Mouse (Mus musculus) ES-CJ7 (cell line): ENCODE measurements around the gene Arhgef25.

ENCODE experiments used
- DNase-seq: peaks from one replicate; pipeline ENCODE4 v3.0.0; 2011; ENCODE audit warnings: low read depth, low spot score

Gene Arhgef25

GRCm38 (mm10) chr10:127138328-127139141 lies 51.3 kb downstream of the Arhgef25 start:
- no peak for DNase-seq

GRCm38 (mm10) chr10:127137896-127138295 lies 52.0 kb downstream of the Arhgef25 start:
- no peak for DNase-seq

- DNase-seq = no peak
These were observed 53.4 kb downstream of the Arhgef25 start for GRCm38 (mm10) chr10:127136510-127136909.

GRCm38 (mm10) chr10:127135118-127135836 lies 54.6 kb downstream of the Arhgef25 start:
- no peak for DNase-seq

DNA sequence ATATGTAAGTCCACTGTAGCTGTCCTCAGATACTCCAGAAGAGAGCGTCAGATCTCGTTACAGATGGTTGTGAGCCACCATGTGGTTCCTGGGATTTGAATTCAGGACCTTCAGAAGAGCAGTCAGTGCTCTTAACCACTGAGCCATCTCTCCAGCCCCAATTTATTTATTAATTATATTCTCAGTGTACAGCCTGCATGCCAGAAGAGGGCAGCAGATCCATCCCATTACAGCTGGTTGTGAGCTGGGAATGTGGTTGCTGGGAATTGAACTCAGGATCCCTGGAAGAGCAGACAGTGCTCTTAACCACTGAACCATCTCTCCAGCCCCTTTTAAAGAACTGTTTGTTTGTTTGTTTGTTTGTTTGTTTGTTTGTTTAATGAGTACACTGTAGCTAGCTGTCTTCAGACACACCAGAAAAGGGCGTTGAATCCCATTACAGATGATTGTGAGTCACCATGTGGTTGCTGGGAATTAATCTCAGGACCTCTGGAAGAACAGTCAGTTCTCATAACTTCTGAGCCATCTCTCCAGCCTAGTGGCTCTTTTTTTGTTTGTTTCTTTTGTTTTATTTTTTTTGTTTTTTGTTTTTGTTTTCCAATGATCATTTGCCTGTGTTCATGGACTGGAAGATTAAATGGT lies 55.4 kb downstream of the Arhgef25 start:
- peak; percentile 44 for DNase-seq
